Mouse (Mus musculus): Measurements from ENCODE around the gene Elp1. TPM values are rescaled to one million over a fixed set of nuclear protein-coding genes. Genes with fewer than 3 reads are reported as not detected.

Gene Elp1
- polyA plus RNA-seq, 1 experiment from 2014 or later: 111 TPM

- DNase-seq (ENCODE audit: low spot score): no peak
- no peak overlapping the region for H3K4me2 ChIP-seq (ENCODE audit: low read depth, low read length)
- no peak overlapping the region for H3K27ac ChIP-seq (replicated peaks; ENCODE audit: low read depth, low read length)
- 69% methylated on average over 9 of the region's 9 CpGs for WGBS
- H3K27me3 ChIP-seq (ENCODE audit: control insufficient read depth, insufficient read depth, low read length): no peaks in the 10 kb centered on the region
- H3K9ac ChIP-seq (replicated peaks; ENCODE audit: low read length): no peak overlapping the region
- no peak overlapping the region for H3K4me3 ChIP-seq (ENCODE audit: low read depth, low read length)
- no peaks in the 10 kb centered on the region for H3K9me3 ChIP-seq (replicated peaks; ENCODE audit: control insufficient read depth, low read length)
- no peak for ATAC-seq (replicated peaks; ENCODE audit: insufficient number of reproducible peaks, low FRiP score, low TSS enrichment, low read depth)
- H3K4me1 ChIP-seq (ENCODE audit: control insufficient read depth, insufficient read depth, low read length): no peaks in the 10 kb centered on the region
- no peaks in the 10 kb centered on the region for H3K36me3 ChIP-seq (replicated peaks; ENCODE audit: control insufficient read depth, insufficient read depth, low read depth, low read length)
These were observed 82.7 kb downstream of the Elp1 start for GRCm38 (mm10) chr4:56719456-56719855.

- no peak overlapping the region for H3K4me2 ChIP-seq (ENCODE audit: low read depth, low read length)
- DNase-seq (ENCODE audit: low spot score) (no peak), ATAC-seq (replicated peaks; ENCODE audit: insufficient number of reproducible peaks, low FRiP score, low TSS enrichment, low read depth) (no peak)
- no peaks in the 10 kb centered on the region for H3K36me3 ChIP-seq (replicated peaks; ENCODE audit: control insufficient read depth, insufficient read depth, low read depth, low read length)
- no peaks in the 10 kb centered on the region for H3K9me3 ChIP-seq (replicated peaks; ENCODE audit: control insufficient read depth, low read length)
- 63% methylated on average over 12 of the region's 12 CpGs for WGBS
- H3K27me3 ChIP-seq (ENCODE audit: control insufficient read depth, insufficient read depth, low read length): no peaks in the 10 kb centered on the region
- H3K4me1 ChIP-seq (ENCODE audit: control insufficient read depth, insufficient read depth, low read length): no peaks in the 10 kb centered on the region
- H3K9ac ChIP-seq (replicated peaks; ENCODE audit: low read length): no peak overlapping the region
- no peak overlapping the region for H3K4me3 ChIP-seq (ENCODE audit: low read depth, low read length)
- H3K27ac ChIP-seq (replicated peaks; ENCODE audit: low read depth, low read length): no peak overlapping the region
These were observed 83.3 kb downstream of the Elp1 start for GRCm38 (mm10) chr4:56718573-56719442.

- H3K9me3 ChIP-seq (replicated peaks; ENCODE audit: control insufficient read depth, low read length): no peaks in the 10 kb centered on the region
- ATAC-seq (replicated peaks; ENCODE audit: insufficient number of reproducible peaks, low FRiP score, low TSS enrichment, low read depth) (no peak), DNase-seq (ENCODE audit: low spot score) (no peak)
- no peak overlapping the region for H3K4me2 ChIP-seq (ENCODE audit: low read depth, low read length)
- 94% methylated on average over 3 of the region's 3 CpGs for WGBS
- no peak overlapping the region for H3K4me3 ChIP-seq (ENCODE audit: low read depth, low read length)
- H3K9ac ChIP-seq (replicated peaks; ENCODE audit: low read length): no peak overlapping the region
- H3K4me1 ChIP-seq (ENCODE audit: control insufficient read depth, insufficient read depth, low read length): no peaks in the 10 kb centered on the region
- H3K27ac ChIP-seq (replicated peaks; ENCODE audit: low read depth, low read length): no peak overlapping the region
- no peaks in the 10 kb centered on the region for H3K36me3 ChIP-seq (replicated peaks; ENCODE audit: control insufficient read depth, insufficient read depth, low read depth, low read length)
- no peaks in the 10 kb centered on the region for H3K27me3 ChIP-seq (ENCODE audit: control insufficient read depth, insufficient read depth, low read length)
These were observed 84.2 kb downstream of the Elp1 start for GRCm38 (mm10) chr4:56717932-56718331.

GRCm38 (mm10) chr4:56716801-56717200 is 85.3 kb downstream of the Elp1 start:
- Histone ChIP-seq H3K9ac (replicated peaks; ENCODE audit: low read length) (no peak overlapping the region), H3K9me3 (replicated peaks; ENCODE audit: control insufficient read depth, low read length) (no peaks in the 10 kb centered on the region), H3K36me3 (replicated peaks; ENCODE audit: control insufficient read depth, insufficient read depth, low read depth, low read length) (no peaks in the 10 kb centered on the region), H3K4me1 (ENCODE audit: control insufficient read depth, insufficient read depth, low read length) (no peaks in the 10 kb centered on the region), H3K4me2 (ENCODE audit: low read depth, low read length) (no peak overlapping the region), H3K27me3 (ENCODE audit: control insufficient read depth, insufficient read depth, low read length) (no peaks in the 10 kb centered on the region), H3K27ac (replicated peaks; ENCODE audit: low read depth, low read length) (no peak overlapping the region), H3K4me3 (ENCODE audit: low read depth, low read length) (no peak overlapping the region)
- DNase-seq (ENCODE audit: low spot score) (no peak), ATAC-seq (replicated peaks; ENCODE audit: insufficient number of reproducible peaks, low FRiP score, low TSS enrichment, low read depth) (no peak)
- WGBS: 57% methylated on average over 5 of the region's 5 CpGs

- Histone ChIP-seq H3K4me2 (ENCODE audit: low read depth, low read length) (no peak overlapping the region), H3K4me1 (ENCODE audit: control insufficient read depth, insufficient read depth, low read length) (no peaks in the 10 kb centered on the region), H3K27me3 (ENCODE audit: control insufficient read depth, insufficient read depth, low read length) (no peaks in the 10 kb centered on the region), H3K4me3 (ENCODE audit: low read depth, low read length) (no peak overlapping the region), H3K27ac (replicated peaks; ENCODE audit: low read depth, low read length) (no peak overlapping the region), H3K9ac (replicated peaks; ENCODE audit: low read length) (no peak overlapping the region), H3K36me3 (replicated peaks; ENCODE audit: control insufficient read depth, insufficient read depth, low read depth, low read length) (no peaks in the 10 kb centered on the region), H3K9me3 (replicated peaks; ENCODE audit: control insufficient read depth, low read length) (no peaks in the 10 kb centered on the region)
- ATAC-seq (replicated peaks; ENCODE audit: insufficient number of reproducible peaks, low FRiP score, low TSS enrichment, low read depth): no peak
- DNase-seq (ENCODE audit: low spot score): no peak
- 90% methylated on average over 3 of the region's 3 CpGs for WGBS
These were observed 89.0 kb downstream of the Elp1 start for GRCm38 (mm10) chr4:56713155-56713554.

- ATAC-seq (replicated peaks; ENCODE audit: insufficient number of reproducible peaks, low FRiP score, low TSS enrichment, low read depth) (no peak), DNase-seq (ENCODE audit: low spot score) (peak; percentile 40)
- H3K4me3 ChIP-seq (ENCODE audit: low read depth, low read length): no peak overlapping the region
- 10% methylated on average over 10 of the region's 10 CpGs for WGBS
- H3K36me3 ChIP-seq (replicated peaks; ENCODE audit: control insufficient read depth, insufficient read depth, low read depth, low read length): no peaks in the 10 kb centered on the region
- H3K4me2 ChIP-seq (ENCODE audit: low read depth, low read length): no peak overlapping the region
- H3K9ac ChIP-seq (replicated peaks; ENCODE audit: low read length): no peak overlapping the region
- no peaks in the 10 kb centered on the region for H3K27me3 ChIP-seq (ENCODE audit: control insufficient read depth, insufficient read depth, low read length)
- H3K4me1 ChIP-seq (ENCODE audit: control insufficient read depth, insufficient read depth, low read length): no peaks in the 10 kb centered on the region
- H3K9me3 ChIP-seq (replicated peaks; ENCODE audit: control insufficient read depth, low read length): no peaks in the 10 kb centered on the region
- no peak overlapping the region for H3K27ac ChIP-seq (replicated peaks; ENCODE audit: low read depth, low read length)
These were observed 99.9 kb downstream of the Elp1 start for GRCm38 (mm10) chr4:56702234-56702633.

Other genes with a start within 250 kb of the Elp1 start
- gene Gm26657, start 62.3 kb downstream of the Elp1 start, polyA plus RNA-seq (2014; fragmentation: Nextera tagmentation; extraction: Ambion mirVana): not detected in 2 replicates
- gene Actl7b, start 60.9 kb downstream of the Elp1 start, polyA plus RNA-seq (2014; fragmentation: Nextera tagmentation; extraction: Ambion mirVana): not detected in 2 replicates
- gene Actl7a, start 58.9 kb downstream of the Elp1 start, polyA plus RNA-seq (2014; fragmentation: Nextera tagmentation; extraction: Ambion mirVana): not detected in 2 replicates
- gene Fam206a, start within 50 bp of the Elp1 start, polyA plus RNA-seq (2014; fragmentation: Nextera tagmentation; extraction: Ambion mirVana): 27.7 and 29.7 TPM in 2 replicates
- 34.2 and 36.0 TPM in 2 replicates for gene Ctnnal1, start 62.9 kb upstream of the Elp1 start, polyA plus RNA-seq (2014; fragmentation: Nextera tagmentation; extraction: Ambion mirVana)
- 5.4 and 6.1 TPM in 2 replicates for gene Tmem245, start 145.1 kb upstream of the Elp1 start, polyA plus RNA-seq (2014; fragmentation: Nextera tagmentation; extraction: Ambion mirVana)
- gene Frrs1l, start 188.1 kb upstream of the Elp1 start, polyA plus RNA-seq (2014; fragmentation: Nextera tagmentation; extraction: Ambion mirVana): 1.6 and 2.4 TPM in 2 replicates

Measured in embryonic facial prominence, embryonic 11.5 days (tissue).